Mouse (Mus musculus): ENCODE measurements at regions not wholly inside any gene's neighbourhood (a gene's known extent, or its start where the extent isn't known, plus 50 kb on each side); places are given as distances from the start of the nearest gene placed in this dataset.

GRCm38 (mm10) chr4:10774557-10775215, 99.6 kb upstream of the 2610301B20Rik start:
- DNase-seq, result peak; percentile 43

DNA sequence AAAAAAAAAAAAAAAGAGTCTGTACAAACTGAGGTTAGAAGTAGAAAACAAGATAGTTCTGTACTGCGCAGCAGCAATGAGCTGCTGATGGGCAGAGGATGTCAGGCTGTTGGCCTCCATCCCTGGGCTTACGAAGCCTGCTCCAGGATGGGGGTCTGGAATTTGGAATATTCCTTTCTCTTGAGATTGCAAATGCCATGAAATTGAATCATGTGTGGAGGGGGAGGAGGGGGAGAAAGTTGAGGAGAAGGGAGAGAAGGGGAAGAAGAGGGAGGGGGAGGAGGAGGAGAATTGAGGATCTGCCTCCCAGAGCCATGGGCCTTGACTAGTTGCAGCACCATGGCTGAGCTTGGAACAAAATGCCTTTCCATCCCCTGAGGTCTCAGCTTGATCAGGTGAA, 87.6 kb upstream of the 2610301B20Rik start:
- no peak for DNase-seq

- no peak for DNase-seq
These were observed 86.0 kb upstream of the 2610301B20Rik start for GRCm38 (mm10) chr4:10788306-10788705.

DNA sequence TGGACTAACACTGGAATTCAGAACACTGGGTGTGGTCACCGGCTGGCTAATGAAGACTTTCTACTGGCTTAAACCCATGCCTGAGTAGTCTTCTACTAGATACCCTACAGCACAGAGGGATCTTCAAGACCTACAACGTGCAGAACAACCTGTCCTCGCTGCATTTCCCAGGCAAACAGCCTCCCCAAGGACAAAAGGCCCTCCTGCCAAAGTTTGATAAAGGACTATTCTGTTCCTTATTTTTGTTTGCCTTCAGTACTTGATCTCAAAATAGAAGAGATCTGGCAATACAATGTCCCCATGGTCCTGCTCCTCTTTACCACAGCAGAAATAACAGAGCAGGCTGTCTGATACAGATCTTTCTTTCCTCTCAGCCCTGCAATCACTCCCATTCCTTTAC, 85.2 kb upstream of the 2610301B20Rik start:
- no peak for DNase-seq

DNA sequence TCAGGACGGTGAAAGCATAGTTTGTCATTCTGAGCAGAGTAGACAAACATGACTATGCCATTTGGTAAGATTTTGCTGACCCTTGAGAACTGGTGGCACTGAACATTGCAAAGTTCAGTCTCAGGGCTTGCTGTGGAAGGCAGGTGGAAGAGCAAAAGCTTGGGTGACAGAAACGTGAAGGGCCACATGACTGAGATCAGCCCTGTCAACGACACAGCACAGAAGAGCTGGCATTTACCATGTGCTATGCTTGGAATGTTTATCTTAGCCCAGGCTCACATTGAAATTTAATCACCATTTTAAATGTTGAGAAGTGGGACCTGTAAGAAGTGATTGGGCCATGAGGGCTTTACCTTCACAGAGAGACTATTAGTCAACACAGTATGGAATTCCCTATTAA, 81.7 kb upstream of the 2610301B20Rik start:
- no peak for DNase-seq

DNA sequence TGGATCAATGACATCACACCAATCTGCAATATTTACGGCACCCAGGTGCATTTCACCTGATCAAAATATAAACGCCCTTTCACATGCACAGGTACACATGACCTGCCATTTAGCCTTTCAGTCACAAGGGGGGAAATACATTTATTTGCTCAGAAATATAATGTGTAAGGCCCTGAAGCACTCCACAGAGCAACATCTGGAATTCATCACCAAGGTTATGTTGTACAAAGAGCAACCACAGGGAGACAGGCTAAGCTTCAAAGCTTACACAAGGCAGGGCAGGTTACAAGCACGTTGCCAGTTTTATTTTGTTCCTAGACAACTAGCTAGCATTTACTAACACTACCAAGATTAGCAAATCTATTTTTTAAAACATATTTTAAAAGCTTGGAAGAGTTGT, 79.8 kb upstream of the 2610301B20Rik start:
- DNase-seq, result no peak

- DNase-seq, result no peak
These were observed 73.3 kb upstream of the 2610301B20Rik start for GRCm38 (mm10) chr4:10800780-10801553.

DNA sequence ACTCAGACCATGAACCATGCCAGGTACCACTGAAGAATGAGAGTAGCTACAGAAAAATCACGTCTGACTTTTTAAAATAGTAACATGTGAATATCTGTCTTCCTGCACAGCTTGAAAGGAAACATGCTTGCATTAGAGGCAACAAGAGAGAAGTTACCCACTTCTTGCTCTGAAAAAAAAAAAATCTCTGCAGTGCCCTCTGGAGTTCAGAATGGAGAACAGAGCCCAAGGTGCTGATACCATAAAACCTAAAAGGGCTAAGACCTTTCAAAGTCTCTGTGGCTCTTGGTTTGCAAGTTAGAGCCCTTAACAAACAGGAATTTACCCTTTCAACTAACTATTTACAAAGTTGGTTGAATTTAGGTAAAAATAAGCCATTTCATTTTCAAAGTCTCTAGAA, 69.6 kb upstream of the 2610301B20Rik start:
- no peak for DNase-seq

DNA sequence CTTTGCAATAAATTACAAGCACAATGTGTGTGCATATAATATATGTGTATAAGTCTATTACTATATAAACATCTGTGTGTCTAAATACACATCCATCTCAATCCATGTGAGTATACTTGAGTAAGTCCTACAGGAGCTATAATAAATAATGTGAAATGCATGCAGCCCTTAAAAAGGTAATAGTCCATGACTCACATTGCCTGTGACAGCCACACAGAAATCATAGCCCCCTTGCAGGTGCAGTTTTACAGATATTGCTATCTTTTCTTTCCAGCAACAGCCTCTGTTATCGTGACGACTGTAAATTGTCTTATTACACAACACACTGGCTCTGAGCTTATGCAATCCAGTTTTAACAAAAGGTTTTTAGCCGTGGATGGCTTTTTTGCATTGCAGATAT, 67.0 kb upstream of the 2610301B20Rik start:
- no peak for DNase-seq

- no peak for DNase-seq
These were observed 61.4 kb upstream of the 2610301B20Rik start for GRCm38 (mm10) chr4:10812931-10813330.
